Mouse (Mus musculus) lung, embryonic 14.5 days (tissue): ENCODE results near the gene Gm16427. TPM values are rescaled to one million over a fixed set of nuclear protein-coding genes. Genes with fewer than 3 reads are reported as not detected.
"Not testable (repeated sequence)": the region's sequence is repeated elsewhere in the genome, so short reads cannot be mapped to it uniquely, and the experiment has no call there.

Experiments
- ATAC-seq: fragments of 200-750 bp; cut with Nextera tagmentation; 2 replicates; pipeline ENCODE4 v1.8.0; 2017; ENCODE audit warnings: mild to moderate bottlenecking, moderate TSS enrichment, moderate library complexity; ENCODE audit not compliant: insufficient read depth
- DNase-seq: peaks from one replicate; pipeline ENCODE4 v3.0.0-alpha.2; 2015
- H3K27ac ChIP-seq: fragments of 300-500 bp; sonication (generic); 2 replicates; pipeline ENCODE4 v1.5.1; 2014; ENCODE audit warnings: low read depth, mild to moderate bottlenecking, moderate library complexity
- H3K27me3 ChIP-seq: fragments of 300-500 bp; sonication (generic); 2 replicates; pipeline ENCODE4 v1.6.1; 2014; ENCODE audit warnings: low read length, control low read depth; ENCODE audit not compliant: insufficient read depth
- H3K36me3 ChIP-seq: fragments of 300-500 bp; sonication (generic); 2 replicates; pipeline ENCODE4 v1.6.1; 2014; ENCODE audit warnings: control low read depth; ENCODE audit not compliant: insufficient read depth
- H3K4me1 ChIP-seq: fragments of 300-500 bp; sonication (generic); 2 replicates; pipeline ENCODE4 v1.6.1; 2014; ENCODE audit warnings: antibody characterized with exemption, control low read depth; ENCODE audit not compliant: insufficient read depth
- H3K4me2 ChIP-seq: fragments of 300-500 bp; sonication (generic); 2 replicates; pipeline ENCODE4 v1.6.1; 2014; ENCODE audit warnings: mild to moderate bottlenecking
- H3K4me3 ChIP-seq: fragments of 300-500 bp; sonication (generic); 2 replicates; pipeline ENCODE4 v1.5.1; 2014; ENCODE audit warnings: low read depth, low read length
- H3K9ac ChIP-seq: fragments of 300-500 bp; sonication (generic); 2 replicates; pipeline ENCODE4 v1.6.1; 2014
- H3K9me3 ChIP-seq: fragments of 300-500 bp; sonication (generic); 2 replicates; pipeline ENCODE4 v1.6.1; 2016; ENCODE audit warnings: low read depth, low read length, control low read depth
- WGBS: fragments of 180-500 bp; shearing (Covaris S2); extraction: QIAGEN DNeasy Blood & Tissue Kit; methylation state at CpG from one replicate; pipeline ENCODE4 v1.1.7; 2014; 5-methylcytosine and 5-hydroxymethylcytosine counted together
- polyA plus RNA-seq: library from polyadenylated mRNA; unstranded; fragments of >200 nt; fragmentation: Nextera tagmentation; extraction: Ambion mirVana; gene quantifications from 2 replicates; pipeline ENCODE4 v1.2.1, GENCODE M21; 2014

The Gm16427 gene
- not detected in 2 replicates for polyA plus RNA-seq

- 88% methylated on average over 2 of the region's 3 CpGs for WGBS
- H3K4me2 ChIP-seq, DNase-seq: not testable (repeated sequence)
Observed at GRCm38 (mm10) chr5:93540100-93540499, at the start of gene Gm16427. Gene Gm16427 (minus strand): TSS chr5:93540200.

More at GRCm38 (mm10) chr5:93540100-93540499, at the start of gene Gm16427:
- H3K9ac ChIP-seq, H3K27ac ChIP-seq, H3K4me1 ChIP-seq, H3K27me3 ChIP-seq, H3K4me3 ChIP-seq, H3K9me3 ChIP-seq, H3K36me3 ChIP-seq, ATAC-seq: not testable (repeated sequence)

Other genes with a start within 250 kb of the Gm16427 start
- not detected in 2 replicates for gene C87414, start 131.4 kb upstream of the Gm16427 start, polyA plus RNA-seq